ENCODE assay signal across 8 mouse cellular contexts in the genomic region with DNA sequence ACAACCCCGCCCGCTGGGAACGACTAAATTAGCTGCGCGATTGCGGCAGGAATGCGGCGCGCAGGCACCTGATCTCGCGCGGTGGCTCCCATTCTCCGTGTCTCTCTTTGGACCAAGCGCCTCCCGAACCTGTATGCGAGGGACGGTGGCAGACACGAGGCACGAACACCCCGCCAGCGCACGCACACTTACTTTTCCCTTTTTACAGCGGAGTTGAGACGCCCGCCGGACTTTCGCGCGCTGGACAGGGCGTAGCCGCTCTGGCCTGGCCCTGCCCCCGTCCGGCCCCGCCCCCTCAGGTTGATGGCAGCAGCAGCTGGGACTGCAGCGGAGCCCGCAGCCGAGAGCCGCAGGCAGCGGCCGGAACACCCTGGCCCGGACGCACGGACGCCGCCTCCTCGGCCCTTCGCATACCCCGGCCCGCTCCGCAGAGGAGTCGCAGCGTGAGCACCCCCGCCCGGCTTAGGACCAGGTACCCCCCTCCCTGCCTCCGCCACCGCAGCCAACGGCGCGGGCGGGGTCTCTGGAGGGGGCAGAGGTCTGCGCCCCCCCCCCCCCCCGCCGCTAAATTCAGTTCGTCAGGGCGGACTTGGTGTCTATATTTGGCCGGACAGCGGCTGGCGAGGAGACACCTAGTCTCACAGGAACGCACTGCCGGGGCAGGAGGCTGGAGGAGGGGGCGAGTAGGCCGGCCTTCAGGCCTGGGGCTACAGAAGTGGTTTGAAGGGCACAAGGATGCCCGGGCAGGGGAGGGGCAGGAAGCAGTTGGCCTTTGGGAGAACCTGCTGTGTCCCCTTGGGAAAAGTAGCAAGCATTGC. TPM values are rescaled to one million over a fixed set of nuclear protein-coding genes. Genes with fewer than 3 reads are reported as not detected.
DNase-seq lines count a peak whose midpoint lies in the region; ATAC-seq lines count a peak whose summit lies in the region.

A gene (plus strand): TSS at position 129 of the 818 bp plus-strand sequence.

- H3K36me3 ChIP-seq in kidney, embryonic 14.5 days (ENCODE audit: control insufficient read depth, insufficient read depth, low read length), result no peaks in the 10 kb centered on the region
- peaks cover 3% of the 10 kb centered on the region; the same call in 1 of the 2 replicates for H3K36me3 ChIP-seq in neural tube, embryonic 12.5 days

- peaks cover 42% of the 10 kb centered on the region for H3K27me3 ChIP-seq in kidney, embryonic 14.5 days (ENCODE audit: control insufficient read depth, insufficient read depth, low read length)
- H3K27me3 ChIP-seq in neural tube, embryonic 12.5 days (replicated peaks), result peaks cover 66% of the 10 kb centered on the region

- DNase-seq in thymus, postnatal 4 days, result peak; percentile 39
- no peak for DNase-seq in thymus, postnatal 14 days
- peak; percentile 78 for DNase-seq in embryo, embryonic 9.5 days (ENCODE audit: extremely low spot score)
- peak; percentile 81 to 86 for DNase-seq in heart, adult 9 months (ENCODE audit: low spot score in 2 of 2)
- peak; percentile 78 to 87 for DNase-seq in lung, adult 18-20 months

- no peak within 1 kb of the TSS for H3K27ac ChIP-seq in kidney, embryonic 14.5 days (ENCODE audit: low read depth, low read length)
- H3K27ac ChIP-seq in neural tube, embryonic 12.5 days, result no peak within 1 kb of the TSS

- H3K9me3 ChIP-seq in kidney, embryonic 14.5 days (ENCODE audit: control insufficient read depth, low read length), result no peaks in the 10 kb centered on the region
- no peaks in the 10 kb centered on the region for H3K9me3 ChIP-seq in neural tube, embryonic 12.5 days

- peak within 1 kb of the TSS; percentile 46 for H3K4me3 ChIP-seq in kidney, embryonic 14.5 days (ENCODE audit: low read length)
- peak within 1 kb of the TSS; percentile 51 for H3K4me3 ChIP-seq in neural tube, embryonic 12.5 days

- H3K4me1 ChIP-seq in kidney, embryonic 14.5 days (ENCODE audit: control insufficient read depth, insufficient read depth, low read length), result peaks cover 13% of the 10 kb centered on the region
- peaks cover 19% of the 10 kb centered on the region for H3K4me1 ChIP-seq in neural tube, embryonic 12.5 days

- peak within 1 kb of the TSS; percentile 96 for H3K4me2 ChIP-seq in kidney, embryonic 14.5 days (replicated peaks; ENCODE audit: low read depth, low read length)
- peak within 1 kb of the TSS; percentile 99 for H3K4me2 ChIP-seq in neural tube, embryonic 12.5 days (replicated peaks)

- peak; percentile 88 for ATAC-seq in kidney, embryonic 14.5 days (ENCODE audit: low FRiP score, low TSS enrichment)
- ATAC-seq in neural tube, embryonic 12.5 days (ENCODE audit: low FRiP score, low read depth), result peak; percentile 65
- no peak for ATAC-seq in inflammation-experienced regulatory T-cells, adult 6 months

- WGBS in kidney, embryonic 14.5 days, result under 1% methylated on average over 59 of the region's 73 CpGs
- WGBS in neural tube, embryonic 12.5 days, result 1% methylated on average over 71 of the region's 73 CpGs

- peak within 1 kb of the TSS; percentile 54 for H3K9ac ChIP-seq in kidney, embryonic 14.5 days (ENCODE audit: low read depth, low read length)
- peak within 1 kb of the TSS; percentile 58 for H3K9ac ChIP-seq in neural tube, embryonic 12.5 days

RNA-seq across cellular contexts. Expression of the gene that starts here (rescaled TPM):
- 0.39 and 0.54 TPM in 2 replicates for polyA plus RNA-seq in kidney, embryonic 14.5 days (2014; fragmentation: Nextera tagmentation; extraction: Ambion mirVana)
- 0.15 TPM in 2 replicates for polyA plus RNA-seq in neural tube, embryonic 12.5 days (2016; fragmentation: Nextera tagmentation; extraction: Ambion mirVana)
- not detected for polyA plus RNA-seq in inflammation-experienced regulatory T-cells, adult 6 months (2017; shearing (Covaris generic))

Comparison
In these comparisons a context has a peak if more than half of its experiments do, and no peak if none do; other contexts are left out.
1. Peak in ATAC-seq, H3K4me3 ChIP-seq, H3K9ac ChIP-seq and H3K4me2 ChIP-seq in kidney, embryonic 14.5 days; RNA of the gene not detected or under 1 TPM.
2. Peak in ATAC-seq, H3K4me3 ChIP-seq, H3K9ac ChIP-seq and H3K4me2 ChIP-seq in neural tube, embryonic 12.5 days; RNA of the gene not detected or under 1 TPM.